Mouse (Mus musculus) brain, embryonic 14.5 days (tissue): ENCODE measurements around the gene Ankmy2.

Source experiments
- CTCF ChIP-seq: fragments of 200-500 bp; IDR thresholded peaks from 2 replicates; pipeline ENCODE4 v1.5.1; 2012; ENCODE audit warnings: inconsistent platforms, mild to moderate bottlenecking, moderate library complexity, borderline replicate concordance; ENCODE audit not compliant: insufficient read depth, insufficient read length; ENCODE audit errors: extremely low read depth
- POLR2A ChIP-seq: fragments of 200-500 bp; IDR thresholded peaks from 2 replicates; pipeline ENCODE4 v1.6.1; 2012; ENCODE audit warnings: mild to moderate bottlenecking, inconsistent platforms, borderline replicate concordance; ENCODE audit not compliant: poor library complexity, insufficient read depth, insufficient read length, severe bottlenecking; ENCODE audit errors: extremely low read depth

DNA sequence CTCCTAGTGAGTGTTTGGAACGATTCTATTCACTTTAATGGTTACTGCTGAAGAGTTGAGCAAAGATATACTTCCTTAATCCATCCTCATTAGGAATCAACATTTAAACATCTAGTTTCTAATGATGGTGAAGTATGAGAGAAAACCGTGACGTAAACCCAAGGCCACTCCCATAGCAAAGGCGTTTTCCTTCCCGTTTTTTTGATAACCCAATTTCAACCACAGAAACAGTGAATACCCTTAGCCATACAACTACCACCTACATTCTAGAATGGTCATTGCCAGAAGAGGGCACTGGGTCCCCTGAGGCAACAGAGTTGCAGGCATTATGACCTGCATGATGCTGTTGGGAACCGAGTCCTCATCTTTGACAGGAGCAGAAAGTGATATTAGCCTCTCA, 39.8 kb upstream of the Ankmy2 start:
- TF ChIP-seq CTCF (no peak), POLR2A (no peak)
